Comparison of ENCODE assay signal across 15 mouse cellular contexts in genomic region chr7:45067190-45067999, GRCm38 (mm10). TPM values are rescaled to one million over a fixed set of nuclear protein-coding genes. Genes with fewer than 3 reads are reported as not detected.
A peak's percentile ranks its signal among the peaks of the same experiment; 100 is the strongest.
DNase-seq lines count a peak whose midpoint lies in the region; ATAC-seq and TF ChIP-seq lines count a peak whose summit lies in the region.
"Had no signal": no experiment of that assay in that cellular context is flagged by ENCODE, and none has a peak within 500 bp of the region (broad histone marks: within the 10 kb centered on the region; RNA-seq: fewer than 3 reads in every experiment).

No protein-coding gene starts in this region.

- no peak for ATAC-seq in midbrain, embryonic 11.5 days (ENCODE audit: low FRiP score)
- peak; percentile 8; the same call in 1 of the 2 replicates for ATAC-seq in liver, embryonic 16.5 days (ENCODE audit: low read depth)

- TF ChIP-seq EP300 in heart, adult 2 months (IDR thresholded peaks at IDR 0.05; ENCODE audit: insufficient read depth, low read depth, low read length): no peak

- WGBS in heart, adult 2 months: 77% methylated on average over 4 of the region's 4 CpGs
- WGBS in midbrain, embryonic 10.5 days: 77% methylated on average over 4 of the region's 4 CpGs
- 76% methylated on average over 4 of the region's 4 CpGs for WGBS in midbrain, embryonic 11.5 days
- 42% methylated on average over 4 of the region's 4 CpGs for WGBS in liver, embryonic 16.5 days (ENCODE audit: insufficient replicate concordance)

- intact Hi-C loops in heart, adult 2 months (cut with DNase I): no loop called here

- no peaks in the 10 kb centered on the region; the same call in 1 of the 2 replicates for H3K79me2 ChIP-seq in heart, adult 2 months (replicated peaks; ENCODE audit: control insufficient read depth, insufficient read depth, low read length)

- H3K9me3 ChIP-seq in midbrain, embryonic 10.5 days (replicated peaks): no peaks in the 10 kb centered on the region
- no peaks in the 10 kb centered on the region for H3K9me3 ChIP-seq in midbrain, embryonic 11.5 days (ENCODE audit: control insufficient read depth, low read length)
- H3K9me3 ChIP-seq in liver, embryonic 16.5 days (replicated peaks; ENCODE audit: control insufficient read depth, low read length): no peaks in the 10 kb centered on the region
- H3K9me3 ChIP-seq: embryonic facial prominence, embryonic 15.5 days; hindbrain, embryonic 12.5 days had no signal

- no peak for TF ChIP-seq CTCF in heart, adult 2 months (IDR thresholded peaks at IDR 0.05)

- H3K27ac ChIP-seq in heart, adult 2 months: no peak overlapping the region
- H3K27ac ChIP-seq in midbrain, embryonic 10.5 days (replicated peaks): 0 out of 2 replicates have a peak overlapping the region, but pooled peaks have one; percentile 6
- H3K27ac ChIP-seq in midbrain, embryonic 11.5 days (ENCODE audit: low read depth, low read length): no peak overlapping the region
- H3K27ac ChIP-seq in liver, embryonic 16.5 days (ENCODE audit: low read length): no peak overlapping the region
- H3K27ac ChIP-seq: embryonic facial prominence, embryonic 15.5 days; hindbrain, embryonic 12.5 days; stomach, postnatal 0 days had no signal

- DNase-seq in heart, adult 11 months: peak; percentile 82
- no peak for DNase-seq in heart, adult 2 months
- DNase-seq in midbrain, embryonic 10.5 days (ENCODE audit: low spot score): no peak
- no peak for DNase-seq in midbrain, embryonic 11.5 days (ENCODE audit: low spot score, missing footprints)
- no peak for DNase-seq in adrenal gland, adult 18-20 months (ENCODE audit: low spot score in 2 of 2)
- no peak for DNase-seq in embryo, embryonic 10 days (ENCODE audit: low spot score)
- DNase-seq in left cerebral cortex, adult 9 months (ENCODE audit: low spot score in 2 of 2): no peak
- DNase-seq: cerebellum, adult 11 months; layer of hippocampus, adult 9-11 months; right cerebral cortex, postnatal 4 days had no signal

- H3K36me3 ChIP-seq in heart, adult 2 months (ENCODE audit: control insufficient read depth, insufficient read depth, low read length): no peaks in the 10 kb centered on the region
- H3K36me3 ChIP-seq in midbrain, embryonic 10.5 days: no peaks in the 10 kb centered on the region
- no peaks in the 10 kb centered on the region for H3K36me3 ChIP-seq in midbrain, embryonic 11.5 days (ENCODE audit: control insufficient read depth, insufficient read depth, low read length)
- no peaks in the 10 kb centered on the region for H3K36me3 ChIP-seq in liver, embryonic 16.5 days (ENCODE audit: control insufficient read depth, insufficient read depth)
- H3K36me3 ChIP-seq: embryonic facial prominence, embryonic 15.5 days; hindbrain, embryonic 12.5 days had no signal

- H3K4me2 ChIP-seq in midbrain, embryonic 11.5 days: no peak overlapping the region
- H3K4me2 ChIP-seq in liver, embryonic 16.5 days (ENCODE audit: low read depth, low read length): no peak overlapping the region
- H3K4me2 ChIP-seq: embryonic facial prominence, embryonic 15.5 days; hindbrain, embryonic 12.5 days had no signal

- H3K4me1 ChIP-seq in heart, adult 2 months (ENCODE audit: control insufficient read depth, insufficient read depth, low read length): no peaks in the 10 kb centered on the region
- peaks cover 12% of the 10 kb centered on the region for H3K4me1 ChIP-seq in midbrain, embryonic 10.5 days
- peaks cover 6% of the 10 kb centered on the region; the same call in 1 of the 2 replicates for H3K4me1 ChIP-seq in midbrain, embryonic 11.5 days (ENCODE audit: control insufficient read depth, insufficient read depth, low read length)
- H3K4me1 ChIP-seq in liver, embryonic 16.5 days (ENCODE audit: control insufficient read depth, low read depth, low read length): peaks cover 17% of the 10 kb centered on the region

- no peaks in the 10 kb centered on the region for H3K27me3 ChIP-seq in heart, adult 2 months (ENCODE audit: control insufficient read depth, insufficient read depth, low read length)
- no peaks in the 10 kb centered on the region for H3K27me3 ChIP-seq in midbrain, embryonic 10.5 days (ENCODE audit: low read depth, poor library complexity, severe bottlenecking)
- no peaks in the 10 kb centered on the region for H3K27me3 ChIP-seq in midbrain, embryonic 11.5 days (ENCODE audit: control insufficient read depth, insufficient read depth, low read length)
- H3K27me3 ChIP-seq in liver, embryonic 16.5 days (ENCODE audit: control insufficient read depth, insufficient read depth, low read depth, low read length): no peaks in the 10 kb centered on the region
- H3K27me3 ChIP-seq: embryonic facial prominence, embryonic 15.5 days; hindbrain, embryonic 12.5 days; Patski had no signal

- TF ChIP-seq POLR2A in heart, adult 2 months (IDR thresholded peaks at IDR 0.05; ENCODE audit: insufficient read depth, low read depth, low read length): no peak

- no peak overlapping the region for H3K4me3 ChIP-seq in heart, adult 2 months
- no peak overlapping the region for H3K4me3 ChIP-seq in midbrain, embryonic 10.5 days
- H3K4me3 ChIP-seq in midbrain, embryonic 11.5 days (ENCODE audit: low read depth, low read length): no peak overlapping the region
- H3K4me3 ChIP-seq in liver, embryonic 16.5 days (ENCODE audit: low read depth, low read length): no peak overlapping the region
- H3K4me3 ChIP-seq: embryonic facial prominence, embryonic 15.5 days; hindbrain, embryonic 12.5 days had no signal

- H3K9ac ChIP-seq in heart, adult 2 months (ENCODE audit: low read depth, low read length): no peak overlapping the region
- no peak overlapping the region for H3K9ac ChIP-seq in midbrain, embryonic 11.5 days (ENCODE audit: low read length)
- H3K9ac ChIP-seq in liver, embryonic 16.5 days (ENCODE audit: low read depth, low read length): no peak overlapping the region
- H3K9ac ChIP-seq: embryonic facial prominence, embryonic 15.5 days; hindbrain, embryonic 12.5 days had no signal

RNA-seq across cellular contexts. Expression of gene Prrg2, which starts 4.9 kb away (rescaled TPM):
- total RNA-seq in heart, adult 2 months (2021): 1 to 10 TPM; 5.5 to 6.2 TPM
- 19.8 and 23.6 TPM in 2 replicates for polyA plus RNA-seq in heart, adult 2 months (2012; rRNA removed)
- polyA plus RNA-seq in midbrain, embryonic 10.5 days (2016; fragmentation: Nextera tagmentation; extraction: Ambion mirVana): 17.0 and 17.3 TPM in 2 replicates
- 12.7 and 13.5 TPM in 2 replicates for polyA plus RNA-seq in midbrain, embryonic 11.5 days (2014; fragmentation: Nextera tagmentation; extraction: Ambion mirVana)
- polyA plus RNA-seq in liver, embryonic 16.5 days (2015; fragmentation: Nextera tagmentation; extraction: Ambion mirVana): 9.7 and 10.5 TPM in 2 replicates
- total RNA-seq in adrenal gland, adult 18-20 months (2021): 10 to 100 TPM; 14.9 to 28.3 TPM

RNA-seq across cellular contexts. Expression of gene Nosip, which starts 5.2 kb away (rescaled TPM):
- total RNA-seq in heart, adult 2 months (2021): 10 to 100 TPM; 27.0 to 29.3 TPM
- 41.7 and 43.6 TPM in 2 replicates for polyA plus RNA-seq in heart, adult 2 months (2012; rRNA removed)
- 63.0 and 66.7 TPM in 2 replicates for polyA plus RNA-seq in midbrain, embryonic 10.5 days (2016; fragmentation: Nextera tagmentation; extraction: Ambion mirVana)
- 53.2 and 56.7 TPM in 2 replicates for polyA plus RNA-seq in midbrain, embryonic 11.5 days (2014; fragmentation: Nextera tagmentation; extraction: Ambion mirVana)
- 23.4 and 23.8 TPM in 2 replicates for polyA plus RNA-seq in liver, embryonic 16.5 days (2015; fragmentation: Nextera tagmentation; extraction: Ambion mirVana)
- 10 to 100 TPM; 44.3 to 46.8 TPM for total RNA-seq in adrenal gland, adult 18-20 months (2021)

RNA-seq across cellular contexts. Expression of gene Prr12, which starts 14.7 kb away (rescaled TPM):
- total RNA-seq in heart, adult 2 months (2021): 10 to 100 TPM; 22.4 to 23.0 TPM
- polyA plus RNA-seq in heart, adult 2 months (2012; rRNA removed): 4.9 and 7.1 TPM in 2 replicates
- 10.8 and 11.3 TPM in 2 replicates for polyA plus RNA-seq in midbrain, embryonic 10.5 days (2016; fragmentation: Nextera tagmentation; extraction: Ambion mirVana)
- polyA plus RNA-seq in midbrain, embryonic 11.5 days (2014; fragmentation: Nextera tagmentation; extraction: Ambion mirVana): 9.6 and 12.2 TPM in 2 replicates
- polyA plus RNA-seq in liver, embryonic 16.5 days (2015; fragmentation: Nextera tagmentation; extraction: Ambion mirVana): 1.9 and 2.0 TPM in 2 replicates
- total RNA-seq in adrenal gland, adult 18-20 months (2021): 10 to 100 TPM; 30.8 to 45.3 TPM

RNA-seq across cellular contexts. Expression of gene Rcn3, which starts 24.6 kb away (rescaled TPM):
- 10 to 100 TPM; 24.6 to 27.9 TPM for total RNA-seq in heart, adult 2 months (2021)
- polyA plus RNA-seq in heart, adult 2 months (2012; rRNA removed): 52.2 and 64.5 TPM in 2 replicates
- polyA plus RNA-seq in midbrain, embryonic 10.5 days (2016; fragmentation: Nextera tagmentation; extraction: Ambion mirVana): 122 and 128 TPM in 2 replicates
- 121 and 123 TPM in 2 replicates for polyA plus RNA-seq in midbrain, embryonic 11.5 days (2014; fragmentation: Nextera tagmentation; extraction: Ambion mirVana)
- polyA plus RNA-seq in liver, embryonic 16.5 days (2015; fragmentation: Nextera tagmentation; extraction: Ambion mirVana): 20.1 and 22.7 TPM in 2 replicates
- total RNA-seq in adrenal gland, adult 18-20 months (2021): 10 to 100 TPM; 32.0 to 36.4 TPM

RNA-seq across cellular contexts. Expression of gene Fcgrt, which starts 36.3 kb away (rescaled TPM):
- 10 to 100 TPM; 60.3 to 67.5 TPM for total RNA-seq in heart, adult 2 months (2021)
- polyA plus RNA-seq in heart, adult 2 months (2012; rRNA removed): 82.8 and 100 TPM in 2 replicates
- 12.0 and 15.3 TPM in 2 replicates for polyA plus RNA-seq in midbrain, embryonic 10.5 days (2016; fragmentation: Nextera tagmentation; extraction: Ambion mirVana)
- 16.1 and 18.3 TPM in 2 replicates for polyA plus RNA-seq in midbrain, embryonic 11.5 days (2014; fragmentation: Nextera tagmentation; extraction: Ambion mirVana)
- 50.6 and 56.1 TPM in 2 replicates for polyA plus RNA-seq in liver, embryonic 16.5 days (2015; fragmentation: Nextera tagmentation; extraction: Ambion mirVana)
- 100 to 1,000 TPM; 111 to 137 TPM for total RNA-seq in adrenal gland, adult 18-20 months (2021)
